Mouse (Mus musculus): ENCODE data around the gene Ppp1r12a.
"Not testable (repeated sequence)": the region's sequence is repeated elsewhere in the genome, so short reads cannot be mapped to it uniquely, and the experiment has no call there.

Gene Ppp1r12a

DNA sequence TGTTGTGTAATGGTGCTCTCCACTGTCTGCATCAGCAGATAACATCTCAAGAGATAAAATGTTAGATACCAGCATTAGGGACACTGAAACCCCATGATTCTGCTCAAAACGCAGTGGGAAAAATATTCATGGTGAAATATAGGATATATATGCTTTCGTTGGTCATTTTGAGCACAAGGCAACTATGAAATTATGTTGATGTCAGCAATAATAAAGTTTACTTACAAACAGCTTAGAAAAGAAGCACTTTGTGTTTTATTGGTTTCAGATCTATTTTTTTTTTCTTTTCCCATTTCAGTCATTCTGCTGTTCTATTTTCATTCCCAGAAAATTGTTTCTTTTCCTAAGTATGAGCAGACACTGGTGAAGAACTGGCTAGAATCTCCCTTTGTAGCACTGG, 34.1 kb downstream of the Ppp1r12a start:
- no peak for DNase-seq (ENCODE audit: extremely low read depth, low read depth, low spot score)

DNA sequence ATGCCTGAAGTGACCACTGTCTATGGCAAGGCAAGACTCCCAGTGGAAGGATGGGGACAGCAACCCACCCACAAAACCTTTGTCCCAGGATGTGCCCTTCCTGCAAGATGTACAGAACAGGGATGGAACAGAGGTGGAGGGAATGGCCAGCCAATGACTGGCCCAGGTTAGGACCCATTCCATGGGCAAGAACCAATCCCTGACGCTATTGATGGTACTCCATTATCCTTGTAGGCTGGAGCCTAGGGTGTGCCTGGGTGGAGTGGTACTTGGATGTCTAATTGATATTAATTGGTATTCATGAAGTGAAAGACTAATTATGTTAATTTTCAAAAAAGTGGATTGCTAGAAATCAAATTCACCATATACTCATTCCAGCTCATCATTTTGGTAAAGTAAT, 35.5 kb downstream of the Ppp1r12a start:
- DNase-seq (ENCODE audit: extremely low read depth, low read depth, low spot score) = no peak

DNA sequence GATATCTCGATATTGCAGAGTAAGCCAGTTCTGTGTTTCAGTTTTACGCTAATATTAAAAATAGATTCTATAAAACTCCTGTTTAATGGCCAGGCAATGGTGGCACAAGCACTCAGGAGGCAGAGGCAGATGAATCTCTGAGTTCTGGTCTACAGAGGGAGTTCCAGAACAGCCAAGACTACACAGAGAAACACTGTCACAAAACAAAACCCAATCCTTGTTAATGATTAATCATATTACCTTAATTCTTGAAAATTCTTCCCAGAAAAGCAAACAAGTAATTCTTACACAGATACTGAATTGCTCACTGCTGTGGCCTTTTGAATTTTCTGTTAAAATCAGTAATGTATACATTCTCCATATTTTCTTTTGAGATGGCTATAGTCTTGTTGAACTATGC, 37.0 kb downstream of the Ppp1r12a start:
- DNase-seq (ENCODE audit: extremely low read depth, low read depth, low spot score) = no peak

DNA sequence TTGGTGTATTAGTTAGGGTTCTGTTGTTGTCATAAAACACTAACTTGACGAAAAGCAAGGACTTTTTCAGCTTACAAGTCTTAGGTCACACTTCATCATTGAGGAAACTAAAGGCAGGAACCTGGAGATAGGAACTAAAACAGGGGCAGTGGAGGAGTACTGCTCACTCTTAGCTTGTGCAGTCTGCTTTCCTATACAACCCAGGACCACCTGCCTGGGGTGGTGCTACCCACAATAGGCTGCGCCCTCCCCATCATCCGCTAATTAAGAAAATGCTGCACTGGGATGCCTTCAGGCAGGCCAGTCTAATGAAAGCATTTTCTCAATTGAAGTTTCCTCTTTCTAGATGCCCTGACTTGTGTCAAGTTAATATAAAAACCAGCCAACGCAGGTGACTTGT, 40.1 kb downstream of the Ppp1r12a start:
- no peak for DNase-seq (ENCODE audit: extremely low read depth, low read depth, low spot score)

DNA sequence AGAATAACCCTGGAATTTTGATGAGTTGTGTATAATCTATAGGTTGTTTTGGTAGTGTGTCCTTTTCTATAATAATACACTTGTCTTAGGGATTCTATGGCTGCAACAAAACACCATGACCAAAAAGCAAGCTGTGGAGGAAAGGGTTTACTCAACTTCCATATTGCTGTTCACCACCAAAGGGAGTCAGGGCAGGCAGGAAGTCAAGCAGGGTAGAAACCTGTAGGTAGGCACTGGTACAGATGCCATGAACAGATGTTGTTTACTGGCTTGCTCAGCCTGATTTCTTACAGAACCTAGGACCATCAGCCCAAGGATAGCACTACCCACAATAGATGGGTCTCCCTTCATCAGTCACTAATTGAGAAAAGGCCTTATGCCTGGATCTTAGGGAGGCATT, 41.4 kb downstream of the Ppp1r12a start:
- no peak for DNase-seq (ENCODE audit: extremely low read depth, low read depth, low spot score)

DNA sequence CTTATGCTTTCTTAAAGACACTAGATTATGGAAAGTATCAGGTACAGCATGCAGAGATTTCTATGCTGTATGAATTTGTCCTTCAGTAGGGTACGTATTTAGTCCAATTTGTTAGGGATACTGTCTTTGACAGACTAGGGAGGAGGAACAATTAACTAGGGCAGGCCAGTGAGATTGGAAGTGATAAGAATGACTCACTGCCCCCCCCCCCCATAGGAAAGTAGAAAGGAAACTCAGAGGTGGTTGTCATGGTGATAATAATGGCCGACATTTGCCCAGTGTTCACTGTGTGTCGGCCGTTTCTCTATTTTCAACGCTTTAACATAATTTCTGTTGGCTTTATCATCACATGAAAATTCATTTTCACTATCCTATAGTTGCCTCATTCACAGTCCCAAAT, 47.4 kb downstream of the Ppp1r12a start:
- no peak for DNase-seq (ENCODE audit: extremely low read depth, low read depth, low spot score)

DNA sequence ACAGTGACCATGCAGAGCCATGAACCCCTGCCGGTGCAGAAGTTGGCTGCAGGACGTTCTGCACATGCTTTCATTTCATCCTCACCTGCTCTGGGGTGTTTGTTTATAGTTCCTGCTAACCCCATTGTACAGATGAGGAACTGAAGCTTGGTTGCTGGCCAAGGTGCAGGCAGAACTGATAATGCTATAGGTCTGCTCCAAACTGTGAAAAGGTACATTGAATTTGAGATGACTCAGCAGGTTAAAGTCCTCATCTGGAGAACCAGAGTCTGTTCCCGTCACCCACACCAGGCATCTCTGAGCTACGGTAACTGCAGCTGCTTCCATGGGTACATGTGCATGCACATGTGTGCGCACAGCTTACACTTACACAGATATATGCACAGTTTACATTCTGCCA, 62.4 kb downstream of the Ppp1r12a start:
- DNase-seq (ENCODE audit: extremely low read depth, low read depth, low spot score) = no peak

DNA sequence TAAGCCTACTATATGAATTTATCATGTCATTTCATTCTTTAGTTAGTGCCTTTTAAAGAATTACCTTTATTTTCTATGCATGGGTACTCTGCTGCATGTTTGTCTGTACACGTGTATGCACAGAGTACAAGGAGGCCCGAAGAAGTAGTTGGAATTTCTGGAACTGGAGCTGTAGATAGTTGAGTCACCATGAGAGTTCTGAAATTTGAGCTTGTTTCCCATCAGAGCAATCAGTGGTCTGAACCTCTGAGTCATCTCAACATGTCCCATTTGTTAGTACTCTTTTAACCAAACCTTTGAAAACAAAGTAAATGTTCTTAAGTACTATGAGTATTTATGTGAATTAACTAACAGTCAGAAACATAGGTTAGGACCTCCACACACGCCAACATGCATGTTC, 75.1 kb downstream of the Ppp1r12a start:
- no peak for DNase-seq (ENCODE audit: extremely low read depth, low read depth, low spot score)

DNA sequence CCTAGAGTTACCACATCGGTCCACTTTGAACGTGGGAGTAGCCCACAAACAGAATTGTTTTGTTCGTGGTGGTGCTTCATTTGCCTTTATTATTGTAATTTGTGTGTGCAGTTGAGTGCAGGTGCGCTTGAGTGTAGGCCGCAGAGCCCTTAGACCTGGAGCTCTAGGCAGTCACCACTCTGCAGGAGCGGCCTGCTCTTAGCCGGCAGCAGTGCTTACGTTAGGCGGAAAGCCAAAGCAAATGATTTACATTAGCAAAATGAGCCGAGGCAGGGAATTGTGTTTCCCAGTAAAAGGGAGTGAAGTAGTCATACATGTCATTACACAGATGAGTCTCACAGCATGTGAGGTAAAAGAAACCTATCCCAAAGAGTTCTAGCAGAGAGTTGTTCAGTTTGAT, 77.1 kb downstream of the Ppp1r12a start:
- DNase-seq (ENCODE audit: extremely low read depth, low read depth, low spot score) = no peak

DNA sequence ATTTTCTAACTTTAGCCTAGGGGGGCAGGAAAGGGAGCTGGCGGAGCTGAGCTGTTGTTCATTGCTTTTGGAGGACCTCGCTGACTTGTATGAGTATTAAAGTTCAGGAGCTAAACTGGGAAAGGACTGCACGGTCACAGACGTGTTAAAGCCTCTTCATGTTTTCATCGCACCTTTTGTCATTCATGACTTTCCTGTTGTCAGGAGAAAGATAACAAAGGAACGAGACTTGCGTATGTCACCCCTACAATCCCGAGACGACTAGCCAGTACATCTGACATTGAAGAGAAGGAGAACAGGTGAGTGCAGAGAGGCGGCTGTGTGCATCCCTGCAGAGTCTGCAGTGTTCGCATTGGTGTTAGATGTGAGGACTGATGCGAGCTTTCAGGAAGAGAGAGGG, 88.7 kb downstream of the Ppp1r12a start:
- DNase-seq (ENCODE audit: extremely low read depth, low read depth, low spot score) = no peak

DNA sequence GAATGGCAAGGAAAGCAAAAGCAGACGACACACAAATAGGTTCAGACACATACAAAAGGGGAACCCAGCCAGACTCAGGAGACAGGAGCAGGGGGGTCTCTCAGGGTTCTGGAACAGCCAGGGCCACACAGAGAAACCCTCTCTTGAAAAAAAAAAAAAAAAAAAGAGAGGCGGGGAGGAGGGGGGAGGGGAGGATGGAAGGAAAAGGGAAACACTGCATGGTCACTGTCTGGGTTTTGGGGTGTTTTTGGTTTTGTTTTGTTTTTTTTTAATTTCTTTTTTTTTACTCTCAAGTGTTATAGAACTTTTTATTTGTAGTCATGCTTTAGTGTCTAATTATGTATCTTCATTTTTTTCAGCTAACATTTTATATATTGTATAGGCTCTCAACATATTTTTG, 89.2 kb downstream of the Ppp1r12a start:
- no peak for DNase-seq (ENCODE audit: extremely low read depth, low read depth, low spot score)

DNA sequence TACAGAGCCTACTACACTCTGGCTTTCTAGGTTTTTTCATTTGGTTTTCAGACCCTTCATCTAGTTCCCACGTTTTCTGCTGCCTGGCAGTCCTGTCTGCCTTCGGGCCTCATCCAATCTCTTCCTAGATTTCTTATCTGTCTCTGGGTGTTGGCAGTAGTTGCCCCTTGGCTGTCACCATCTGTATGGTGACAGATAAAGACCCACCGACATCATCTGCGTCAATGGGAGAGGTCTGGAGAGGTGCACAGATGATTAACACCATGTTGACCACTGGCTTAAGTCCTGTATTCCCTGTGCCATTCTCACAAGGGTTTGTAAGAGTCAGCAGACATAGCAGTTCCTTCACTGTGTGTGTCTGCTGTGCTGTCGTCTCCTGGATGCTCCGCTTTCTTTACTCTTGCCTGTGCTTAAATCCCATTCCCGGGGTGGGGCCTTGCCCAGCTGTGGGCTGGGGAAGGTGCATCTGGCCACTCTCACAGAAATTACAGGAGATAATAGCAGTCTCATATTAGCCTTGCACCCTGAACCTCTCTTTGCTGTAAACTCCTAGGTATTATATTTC, 93.9 kb downstream of the Ppp1r12a start:
- no peak for DNase-seq (ENCODE audit: extremely low read depth, low read depth, low spot score)

DNA sequence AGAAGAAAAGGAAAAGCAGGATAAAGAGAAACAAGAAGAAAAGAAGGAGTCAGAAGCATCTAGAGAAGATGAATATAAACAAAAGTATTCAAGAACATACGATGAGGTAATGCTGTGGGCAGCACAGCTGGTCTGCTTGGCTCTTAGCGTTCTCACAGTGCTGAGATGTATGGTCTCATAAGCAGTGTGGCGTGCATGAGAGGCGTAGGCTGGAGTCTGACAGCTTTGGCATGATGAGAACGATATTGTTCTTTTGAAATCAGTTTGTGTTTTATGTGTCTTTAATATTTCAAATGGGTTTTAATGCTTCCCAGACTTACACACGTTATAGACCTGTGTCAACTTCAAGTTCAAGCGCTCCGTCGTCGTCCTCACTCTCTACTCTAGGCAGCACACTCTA, 98.9 kb downstream of the Ppp1r12a start:
- no peak for DNase-seq (ENCODE audit: extremely low read depth, low read depth, low spot score)

DNA sequence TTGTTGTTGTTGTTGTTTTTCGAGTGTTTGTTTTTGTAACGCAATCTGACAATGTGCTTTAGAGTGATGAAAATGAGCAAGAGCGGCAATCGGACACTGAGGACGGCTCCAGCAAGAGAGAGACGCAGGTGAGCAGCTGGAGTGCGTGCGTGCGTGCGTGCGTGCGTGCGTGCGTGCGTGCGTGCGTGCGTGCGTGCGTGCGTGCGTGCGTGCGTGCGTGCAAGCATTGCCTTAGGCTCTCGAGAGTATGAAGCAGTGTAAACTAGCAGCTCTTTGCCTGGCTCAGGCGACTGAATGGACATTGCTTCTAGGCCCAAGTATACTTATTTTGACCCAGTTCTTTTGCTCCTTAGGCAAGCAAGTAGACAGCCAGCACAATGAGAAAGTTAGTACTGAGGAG, 102.6 kb downstream of the Ppp1r12a start:
- no peak for DNase-seq (ENCODE audit: extremely low read depth, low read depth, low spot score)

DNA sequence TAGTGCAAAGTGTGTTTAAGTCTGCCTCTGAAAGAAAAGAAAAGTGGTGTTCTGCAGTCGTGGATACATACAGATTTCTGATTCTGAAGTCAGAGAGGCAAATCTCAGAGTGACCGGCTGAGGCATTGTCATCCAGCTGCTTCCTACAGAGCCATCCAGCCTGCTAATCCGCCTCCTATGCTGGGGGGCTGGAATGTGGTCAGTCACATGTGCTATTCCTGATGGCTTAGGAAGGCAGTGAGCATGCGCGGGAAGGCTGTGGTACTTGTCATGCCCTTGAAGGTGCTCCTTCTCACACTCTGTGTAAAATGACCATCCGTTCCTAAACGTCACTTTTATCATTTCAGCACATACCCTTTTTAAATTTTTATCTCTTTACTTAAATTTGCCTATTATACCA, 109.2 kb downstream of the Ppp1r12a start:
- no peak for DNase-seq (ENCODE audit: extremely low read depth, low read depth, low spot score)

DNA sequence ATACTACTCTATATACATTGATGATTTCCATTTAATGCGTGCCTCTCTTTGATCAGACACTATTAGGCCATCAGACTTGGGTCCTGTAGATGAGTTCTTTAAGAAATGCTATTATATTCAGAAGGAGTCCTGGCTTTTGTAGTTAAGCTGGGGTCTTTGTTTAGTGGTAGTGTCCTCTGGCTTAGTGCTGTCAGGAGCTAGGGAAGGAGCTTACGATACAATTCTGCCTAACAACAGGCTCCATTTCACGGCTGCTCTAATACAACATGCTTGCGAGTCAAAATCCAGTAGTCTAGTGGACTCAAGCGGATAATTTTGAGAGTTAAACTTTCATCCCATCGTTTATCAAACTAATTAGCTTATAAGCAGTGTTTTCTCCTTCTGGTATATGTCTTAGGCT, 114.7 kb downstream of the Ppp1r12a start:
- DNase-seq (ENCODE audit: extremely low read depth, low read depth, low spot score) = no peak

DNA sequence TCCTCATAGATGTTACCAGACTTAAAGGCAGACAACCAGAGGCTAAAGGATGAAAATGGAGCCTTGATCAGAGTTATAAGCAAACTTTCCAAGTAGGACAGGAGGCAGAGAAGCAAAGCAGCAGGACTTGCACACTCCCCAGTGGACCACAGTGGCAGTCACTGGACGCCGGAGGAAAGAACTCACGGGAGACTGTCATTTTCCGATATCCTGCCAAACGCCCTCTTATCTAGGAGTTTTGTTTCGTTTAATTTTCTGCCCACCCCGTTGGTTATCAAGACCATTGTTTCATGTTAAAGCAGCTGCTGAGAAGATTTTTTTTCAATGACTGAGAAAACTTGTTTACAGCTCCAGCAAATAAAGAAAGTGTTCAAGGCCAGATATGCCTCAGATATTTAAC, 115.2 kb downstream of the Ppp1r12a start:
- DNase-seq (ENCODE audit: extremely low read depth, low read depth, low spot score) = no peak

DNA sequence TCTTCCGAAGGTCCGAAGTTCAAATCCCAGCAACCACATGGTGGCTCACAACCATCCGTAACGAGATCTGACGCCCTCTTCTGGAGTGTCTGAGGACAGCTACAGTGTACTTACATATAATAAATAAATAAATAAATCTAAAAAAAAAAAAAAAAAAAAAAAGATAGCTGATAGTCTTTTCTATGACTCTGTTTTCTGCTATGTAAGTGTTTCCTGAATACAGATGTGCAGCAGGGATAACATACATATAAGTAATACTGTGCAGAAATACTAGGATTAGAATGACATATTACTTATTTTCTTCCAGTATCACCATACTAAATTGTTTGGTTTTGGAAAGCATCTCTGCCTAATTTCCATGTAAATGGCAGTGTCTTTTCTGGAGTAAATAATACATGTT, 119.1 kb downstream of the Ppp1r12a start:
- DNase-seq (ENCODE audit: extremely low read depth, low read depth, low spot score) = not testable (repeated sequence)

DNA sequence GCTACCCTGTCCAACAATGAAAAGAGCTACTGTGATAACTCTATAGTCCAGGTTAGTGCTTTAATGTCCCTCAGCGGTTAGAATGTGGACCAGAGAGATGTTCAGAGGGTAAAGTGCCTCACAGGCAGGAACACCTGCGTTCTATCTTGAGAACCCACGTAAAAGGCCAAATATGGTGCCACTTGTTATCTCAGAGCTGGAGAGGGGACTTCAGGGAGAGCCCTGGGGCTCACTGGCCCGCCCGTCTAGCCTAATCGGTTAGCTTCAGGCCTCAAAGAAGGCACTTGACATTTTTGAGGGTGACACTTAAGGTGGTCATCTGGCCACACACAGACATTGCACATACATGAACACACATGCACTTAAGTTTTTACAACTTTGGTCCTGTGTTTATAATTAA, 120.4 kb downstream of the Ppp1r12a start:
- DNase-seq (ENCODE audit: extremely low read depth, low read depth, low spot score) = no peak

DNA sequence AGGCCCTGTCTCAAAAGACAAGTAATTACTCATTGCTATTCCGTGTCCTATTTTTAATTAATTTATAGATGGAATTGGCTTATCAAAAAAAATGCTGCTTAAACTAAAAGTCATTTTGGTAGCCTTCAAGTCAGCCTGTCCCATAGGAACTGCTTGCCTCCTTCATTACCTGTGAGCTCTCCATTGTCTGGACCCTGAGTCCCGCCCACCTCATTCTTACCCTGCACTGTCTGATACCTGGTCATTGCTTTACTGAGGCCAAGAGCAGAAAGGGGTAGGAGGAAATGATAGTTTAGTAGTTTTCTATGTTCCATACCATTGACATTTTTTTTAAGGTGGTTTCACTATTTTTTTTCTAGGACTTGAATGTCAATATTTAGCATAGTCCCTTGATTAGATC, 121.4 kb downstream of the Ppp1r12a start:
- DNase-seq (ENCODE audit: extremely low read depth, low read depth, low spot score) = no peak

DNA sequence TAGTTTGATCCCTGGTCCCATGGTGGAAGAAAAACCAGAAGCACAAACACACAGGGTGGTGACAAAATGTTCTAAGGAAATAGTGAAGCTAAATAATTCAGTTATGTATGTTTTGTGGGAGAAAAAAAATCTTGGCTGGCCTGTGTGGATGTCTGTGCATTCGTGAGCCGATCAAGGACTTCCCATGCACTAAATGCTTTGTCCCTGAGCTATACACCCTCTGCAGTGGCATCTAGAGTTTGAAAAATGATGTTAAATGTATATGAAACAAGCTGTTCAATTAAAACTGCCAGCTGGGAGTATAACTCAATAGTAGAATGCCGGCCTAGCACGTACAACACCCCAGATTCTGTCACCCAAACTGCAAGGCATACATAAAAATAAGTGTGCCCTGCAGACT, 121.8 kb downstream of the Ppp1r12a start:
- DNase-seq (ENCODE audit: extremely low read depth, low read depth, low spot score) = no peak

DNA sequence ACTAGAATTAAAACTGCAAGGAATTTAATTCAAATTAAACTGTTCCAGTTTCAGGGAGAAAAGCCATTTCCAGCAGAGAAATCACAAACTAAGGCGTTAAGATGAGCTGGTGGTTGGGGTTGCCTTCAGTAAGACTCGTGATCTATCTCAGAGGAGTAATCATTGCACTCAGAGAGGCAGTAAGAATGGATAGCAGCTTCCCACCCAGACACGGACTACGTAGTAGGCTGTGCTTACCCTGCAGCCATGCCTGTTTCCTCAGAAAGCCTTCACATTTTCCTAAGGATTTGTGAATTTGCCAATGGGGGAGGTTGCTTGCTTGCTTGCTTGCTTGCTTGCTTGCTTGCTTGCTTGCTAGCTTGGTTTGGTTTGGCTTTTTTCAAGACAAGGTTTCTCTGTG, 122.5 kb downstream of the Ppp1r12a start:
- DNase-seq (ENCODE audit: extremely low read depth, low read depth, low spot score) = no peak

DNA sequence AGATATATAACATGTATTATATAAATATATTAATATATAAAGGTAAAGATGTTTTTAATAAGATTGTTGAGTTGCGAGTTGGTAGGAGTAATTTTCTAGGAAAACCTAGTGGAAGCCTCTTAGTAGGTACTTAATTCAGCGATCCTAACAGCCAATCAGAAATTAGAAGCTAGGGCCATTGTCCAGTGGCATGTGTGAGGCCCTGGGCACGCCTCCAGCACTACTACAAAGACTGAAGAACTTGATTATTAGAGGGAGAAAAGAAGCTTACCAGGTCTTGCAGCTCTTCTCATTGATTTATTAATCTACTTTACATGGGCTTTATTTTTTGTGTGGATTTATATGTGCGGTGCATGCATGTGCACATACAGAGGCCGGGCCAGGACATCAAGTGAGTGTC, 123.0 kb downstream of the Ppp1r12a start:
- DNase-seq (ENCODE audit: extremely low read depth, low read depth, low spot score) = no peak

Measured in fat pad, adult 2 months (tissue).